Comparison of ENCODE assay signal across 7 mouse cellular contexts in genomic region chr13:67500084-67500719, GRCm38 (mm10). TPM values are rescaled to one million over a fixed set of nuclear protein-coding genes. Genes with fewer than 3 reads are reported as not detected.
DNase-seq lines count a peak whose midpoint lies in the region; ATAC-seq lines count a peak whose summit lies in the region.

TSS of gene Zfp58 (minus strand) at chr13:67500555.

- H3K4me2 ChIP-seq in embryonic facial prominence, embryonic 11.5 days (ENCODE audit: low read depth, low read length), result peak within 1 kb of the TSS; percentile 59
- peak within 1 kb of the TSS; percentile 75 for H3K4me2 ChIP-seq in midbrain, embryonic 13.5 days (replicated peaks)

- H3K9ac ChIP-seq in embryonic facial prominence, embryonic 11.5 days (replicated peaks; ENCODE audit: low read length), result peak within 1 kb of the TSS; percentile 70
- peak within 1 kb of the TSS; percentile 75 for H3K9ac ChIP-seq in midbrain, embryonic 13.5 days (replicated peaks)

- H3K27me3 ChIP-seq in embryonic facial prominence, embryonic 11.5 days (ENCODE audit: control insufficient read depth, insufficient read depth, low read length), result no peaks in the 10 kb centered on the region
- no peaks in the 10 kb centered on the region for H3K27me3 ChIP-seq in limb, embryonic 10.5 days (ENCODE audit: low read depth, poor library complexity, severe bottlenecking)
- H3K27me3 ChIP-seq in midbrain, embryonic 13.5 days, result no peaks in the 10 kb centered on the region

- no peaks in the 10 kb centered on the region for H3K9me3 ChIP-seq in embryonic facial prominence, embryonic 11.5 days (replicated peaks; ENCODE audit: control insufficient read depth, low read length)
- H3K9me3 ChIP-seq in limb, embryonic 10.5 days (replicated peaks), result no peaks in the 10 kb centered on the region
- H3K9me3 ChIP-seq in midbrain, embryonic 13.5 days, result no peaks in the 10 kb centered on the region

- no peaks in the 10 kb centered on the region for H3K4me1 ChIP-seq in embryonic facial prominence, embryonic 11.5 days (ENCODE audit: control insufficient read depth, insufficient read depth, low read length)
- peaks cover 9% of the 10 kb centered on the region for H3K4me1 ChIP-seq in limb, embryonic 10.5 days
- peaks cover 8% of the 10 kb centered on the region for H3K4me1 ChIP-seq in midbrain, embryonic 13.5 days (replicated peaks)

- peak within 1 kb of the TSS; percentile 79 for H3K4me3 ChIP-seq in embryonic facial prominence, embryonic 11.5 days (ENCODE audit: low read depth, low read length)
- H3K4me3 ChIP-seq in limb, embryonic 10.5 days, result peak within 1 kb of the TSS; percentile 77
- peak within 1 kb of the TSS; percentile 77 for H3K4me3 ChIP-seq in midbrain, embryonic 13.5 days (replicated peaks)

- under 1% methylated on average over 22 of the region's 22 CpGs for WGBS in embryonic facial prominence, embryonic 11.5 days
- under 1% methylated on average over 22 of the region's 22 CpGs for WGBS in limb, embryonic 10.5 days
- WGBS in midbrain, embryonic 13.5 days, result under 1% methylated on average over 22 of the region's 22 CpGs

- ATAC-seq in embryonic facial prominence, embryonic 11.5 days (replicated peaks; ENCODE audit: insufficient number of reproducible peaks, low FRiP score, low TSS enrichment, low read depth), result peak; percentile 95
- ATAC-seq in granulocyte monocyte progenitor cell, adult 5-6 weeks (replicated peaks; ENCODE audit: poor library complexity, severe bottlenecking), result peak; percentile 95
- peak; percentile 97 for ATAC-seq in midbrain, embryonic 13.5 days

- no peak within 1 kb of the TSS; the same call in 1 of the 2 replicates for H3K27ac ChIP-seq in embryonic facial prominence, embryonic 11.5 days (replicated peaks; ENCODE audit: low read depth, low read length)
- H3K27ac ChIP-seq in limb, embryonic 10.5 days, result peak within 1 kb of the TSS; percentile 84
- 0 out of 2 replicates have a peak within 1 kb of the TSS, but pooled peaks have one; percentile 1 for H3K27ac ChIP-seq in midbrain, embryonic 13.5 days

- DNase-seq in adrenal gland, postnatal 14 days, result peak; percentile 87
- DNase-seq in embryonic facial prominence, embryonic 11.5 days (ENCODE audit: low spot score), result peak; percentile 93
- DNase-seq in kidney, adult 11 months, result peak; percentile 86
- DNase-seq in limb, embryonic 10.5 days (ENCODE audit: low spot score), result peak; percentile 75
- peak; percentile 59 for DNase-seq in spleen, adult 12 weeks (ENCODE audit: low spot score)

- H3K36me3 ChIP-seq in embryonic facial prominence, embryonic 11.5 days (replicated peaks; ENCODE audit: control insufficient read depth, insufficient read depth, low read depth, low read length), result no peaks in the 10 kb centered on the region
- H3K36me3 ChIP-seq in limb, embryonic 10.5 days, result peaks cover 12% of the 10 kb centered on the region
- H3K36me3 ChIP-seq in midbrain, embryonic 13.5 days, result peaks cover 13% of the 10 kb centered on the region

RNA-seq across cellular contexts. Expression of gene Zfp58, which starts in this region (rescaled TPM):
- total RNA-seq in adrenal gland, postnatal 14 days (2021), result 5.6 and 6.7 TPM in 2 replicates
- 21.8 and 24.9 TPM in 2 replicates for polyA plus RNA-seq in embryonic facial prominence, embryonic 11.5 days (2014; fragmentation: Nextera tagmentation; extraction: Ambion mirVana)
- 8.5 and 11.4 TPM in 2 replicates for total RNA-seq in granulocyte monocyte progenitor cell, adult 5-6 weeks (2014; fragmentation: Nextera tagmentation)
- 8.3 and 11.9 TPM in 2 replicates for total RNA-seq in granulocyte monocyte progenitor cell, adult 5-6 weeks (2017)
- 14.2 and 18.5 TPM in 2 replicates for polyA plus RNA-seq in limb, embryonic 10.5 days (2016; fragmentation: Nextera tagmentation; extraction: Ambion mirVana)
- polyA plus RNA-seq in midbrain, embryonic 13.5 days (2015; fragmentation: Nextera tagmentation; extraction: Ambion mirVana), result 15.1 and 16.0 TPM in 2 replicates
